Mouse (Mus musculus): Measurements from ENCODE around the gene Dnah12. TPM values are rescaled to one million over a fixed set of nuclear protein-coding genes. Genes with fewer than 3 reads are reported as not detected.
A peak's percentile ranks its signal among the peaks of the same experiment; 100 is the strongest.
"Not testable (repeated sequence)": the region's sequence is repeated elsewhere in the genome, so short reads cannot be mapped to it uniquely, and the experiment has no call there.

Gene Dnah12
- polyA plus RNA-seq (2015; fragmentation: Nextera tagmentation; extraction: Ambion mirVana) = 0.06 and 0.16 TPM in 2 replicates

- DNase-seq (ENCODE audit: low spot score) = no peak
These were observed at the start of gene Dnah12 for GRCm38 (mm10) chr14:26692974-26693373. Gene Dnah12, plus strand, starts transcription at chr14:26693274.

GRCm38 (mm10) chr14:26645989-26646650, 47.0 kb upstream of the Dnah12 start:
- no peak for DNase-seq (ENCODE audit: low spot score)

- no peak for DNase-seq (ENCODE audit: low spot score)
These were observed 45.3 kb upstream of the Dnah12 start for GRCm38 (mm10) chr14:26647811-26648210.

- DNase-seq (ENCODE audit: low spot score) = peak; percentile 48
These were observed 41.2 kb upstream of the Dnah12 start for GRCm38 (mm10) chr14:26651901-26652300.

GRCm38 (mm10) chr14:26658178-26658577, 34.9 kb upstream of the Dnah12 start:
- DNase-seq (ENCODE audit: low spot score) = no peak

GRCm38 (mm10) chr14:26660233-26660632, 32.8 kb upstream of the Dnah12 start:
- DNase-seq (ENCODE audit: low spot score) = no peak

- no peak for DNase-seq (ENCODE audit: low spot score)
These were observed 31.1 kb upstream of the Dnah12 start for GRCm38 (mm10) chr14:26662016-26662415.

GRCm38 (mm10) chr14:26662488-26662887, 30.6 kb upstream of the Dnah12 start:
- DNase-seq (ENCODE audit: low spot score) = no peak

- DNase-seq (ENCODE audit: low spot score) = no peak
These were observed 29.2 kb upstream of the Dnah12 start for GRCm38 (mm10) chr14:26663851-26664250.

- peak; percentile 4 for DNase-seq (ENCODE audit: low spot score)
These were observed 25.1 kb upstream of the Dnah12 start for GRCm38 (mm10) chr14:26667991-26668370.

- peak; percentile 44 for DNase-seq (ENCODE audit: low spot score)
These were observed 24.4 kb upstream of the Dnah12 start for GRCm38 (mm10) chr14:26668371-26669291.

GRCm38 (mm10) chr14:26669292-26670073, 23.6 kb upstream of the Dnah12 start, which contains the start of gene Pde12:
Gene Pde12, minus strand, starts transcription at chr14:26669883.
- DNase-seq (ENCODE audit: low spot score) = peak; percentile 92

- peak; percentile 21 for DNase-seq (ENCODE audit: low spot score)
These were observed 22.1 kb upstream of the Dnah12 start for GRCm38 (mm10) chr14:26670964-26671363.

GRCm38 (mm10) chr14:26671870-26672615, 21.0 kb upstream of the Dnah12 start:
- DNase-seq (ENCODE audit: low spot score) = not testable (repeated sequence)

GRCm38 (mm10) chr14:26674476-26675169, 18.5 kb upstream of the Dnah12 start:
- not testable (repeated sequence) for DNase-seq (ENCODE audit: low spot score)

GRCm38 (mm10) chr14:26675371-26675770, 17.7 kb upstream of the Dnah12 start:
- peak; percentile 14 for DNase-seq (ENCODE audit: low spot score)

- DNase-seq (ENCODE audit: low spot score) = no peak
These were observed 17.3 kb upstream of the Dnah12 start for GRCm38 (mm10) chr14:26675791-26676190.

GRCm38 (mm10) chr14:26690727-26691126, 2.3 kb upstream of the Dnah12 start:
- no peak for DNase-seq (ENCODE audit: low spot score)

- DNase-seq (ENCODE audit: low spot score) = no peak
These were observed 1.7 kb upstream of the Dnah12 start for GRCm38 (mm10) chr14:26691363-26691762.

GRCm38 (mm10) chr14:26697912-26698311, 4.8 kb downstream of the Dnah12 start:
- DNase-seq (ENCODE audit: low spot score) = peak; percentile 35
